In the genomic region with DNA sequence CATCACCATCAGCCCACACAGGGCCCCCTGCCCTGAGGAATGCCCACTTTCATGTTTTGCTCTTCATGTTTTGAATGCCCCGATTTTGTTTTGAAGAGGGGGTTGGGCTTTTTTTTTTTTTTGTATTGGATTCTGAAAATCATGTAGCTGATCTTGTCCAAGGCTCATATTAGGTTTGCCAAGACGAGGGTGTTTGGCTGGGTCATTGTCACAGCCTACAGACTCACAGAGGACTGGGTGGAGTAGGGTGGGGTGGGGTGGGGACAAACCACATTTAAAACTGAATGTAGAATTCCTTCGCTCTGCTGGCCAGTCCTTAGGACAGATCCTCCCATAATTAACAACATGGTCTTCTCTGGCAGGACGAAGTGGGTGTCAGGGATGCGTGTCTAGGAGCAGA, we compare ENCODE assay signal across 16 mouse cellular contexts. TPM values are rescaled to one million over a fixed set of nuclear protein-coding genes. Genes with fewer than 3 reads are reported as not detected.
A peak's percentile ranks its signal among the peaks of the same experiment; 100 is the strongest.
DNase-seq lines count a peak whose midpoint lies in the region; ATAC-seq and TF ChIP-seq lines count a peak whose summit lies in the region.
"Had no signal": no experiment of that assay in that cellular context is flagged by ENCODE, and none has a peak within 500 bp of the region (broad histone marks: within the 10 kb centered on the region; RNA-seq: fewer than 3 reads in every experiment).

No protein-coding gene starts in this region.

- H3K27ac ChIP-seq in gastrocnemius, adult 2 months: peak overlapping the region; percentile 31; the same call in 1 of the 2 replicates
- H3K27ac ChIP-seq in liver, embryonic 12.5 days: no peak overlapping the region
- H3K27ac ChIP-seq in embryonic facial prominence, embryonic 13.5 days: 0 out of 2 replicates have a peak overlapping the region, but pooled peaks have one; percentile 55
- H3K27ac ChIP-seq in liver, embryonic 15.5 days (replicated peaks): no peak overlapping the region
- H3K27ac ChIP-seq: heart, adult 2 months had no signal

- 36% methylated on average over 5 of the region's 5 CpGs for WGBS in liver, embryonic 12.5 days (ENCODE audit: insufficient replicate concordance)
- 41% methylated on average over 5 of the region's 5 CpGs for WGBS in embryonic facial prominence, embryonic 13.5 days
- 41% methylated on average over 5 of the region's 5 CpGs for WGBS in liver, embryonic 15.5 days (ENCODE audit: insufficient replicate concordance)

- intact Hi-C loops in gastrocnemius, adult 2 months (cut with DNase I): no loop called here

- no peaks in the 10 kb centered on the region for H3K36me3 ChIP-seq in liver, embryonic 12.5 days
- H3K36me3 ChIP-seq in embryonic facial prominence, embryonic 13.5 days: no peaks in the 10 kb centered on the region
- H3K36me3 ChIP-seq in liver, embryonic 15.5 days (replicated peaks): no peaks in the 10 kb centered on the region

- peaks cover 5% of the 10 kb centered on the region; the same call in 1 of the 2 replicates for H3K27me3 ChIP-seq in liver, embryonic 12.5 days (replicated peaks)
- no peaks in the 10 kb centered on the region for H3K27me3 ChIP-seq in embryonic facial prominence, embryonic 13.5 days
- no peaks in the 10 kb centered on the region; the same call in 1 of the 2 replicates for H3K27me3 ChIP-seq in liver, embryonic 15.5 days

- peaks cover 19% of the 10 kb centered on the region for H3K4me1 ChIP-seq in liver, embryonic 12.5 days
- peaks cover 30% of the 10 kb centered on the region for H3K4me1 ChIP-seq in embryonic facial prominence, embryonic 13.5 days
- H3K4me1 ChIP-seq in liver, embryonic 15.5 days (replicated peaks): peaks cover 16% of the 10 kb centered on the region

- H3K9me3 ChIP-seq in liver, embryonic 12.5 days (replicated peaks): no peaks in the 10 kb centered on the region
- no peaks in the 10 kb centered on the region for H3K9me3 ChIP-seq in embryonic facial prominence, embryonic 13.5 days
- no peaks in the 10 kb centered on the region for H3K9me3 ChIP-seq in liver, embryonic 15.5 days (replicated peaks)

- H3K9ac ChIP-seq in liver, embryonic 12.5 days: peak overlapping the region; percentile 22; the same call in 1 of the 2 replicates
- no peak overlapping the region for H3K9ac ChIP-seq in embryonic facial prominence, embryonic 13.5 days
- H3K9ac ChIP-seq in liver, embryonic 15.5 days: no peak overlapping the region

- peak; percentile 70 for ATAC-seq in liver, embryonic 12.5 days
- no peak for ATAC-seq in embryonic facial prominence, embryonic 13.5 days (ENCODE audit: insufficient number of reproducible peaks, insufficient read depth, low FRiP score, low TSS enrichment, low read depth)
- no peak for ATAC-seq in liver, embryonic 15.5 days (ENCODE audit: insufficient read depth)

- DNase-seq in gastrocnemius, adult 2 months: no peak
- no peak for DNase-seq in gastrocnemius, postnatal 10 days
- DNase-seq in liver: no peak
- no peak for DNase-seq in left cerebral cortex, adult 18-20 months (ENCODE audit: low spot score in 2 of 2)
- DNase-seq in frontal cortex, postnatal 25 days (ENCODE audit: low spot score in 2 of 2): no peak
- DNase-seq: adrenal gland, postnatal 10 days; cerebellum, postnatal 36 days; layer of hippocampus, adult 9-11 months; thymus, adult 2 months had no signal

- H3K4me3 ChIP-seq in gastrocnemius, adult 2 months: peak overlapping the region; percentile 21; the same call in 1 of the 2 replicates
- H3K4me3 ChIP-seq in liver, embryonic 12.5 days: no peak overlapping the region
- H3K4me3 ChIP-seq in embryonic facial prominence, embryonic 13.5 days: no peak overlapping the region
- no peak overlapping the region for H3K4me3 ChIP-seq in liver, embryonic 15.5 days (replicated peaks)
- H3K4me3 ChIP-seq: erythroblast, embryonic 14.5 days; heart, adult 2 months had no signal

- H3K4me2 ChIP-seq in liver, embryonic 12.5 days: peak overlapping the region; percentile 56
- H3K4me2 ChIP-seq in embryonic facial prominence, embryonic 13.5 days: peak overlapping the region; percentile 52
- H3K4me2 ChIP-seq in liver, embryonic 15.5 days: peak overlapping the region; percentile 27

- no peak for TF ChIP-seq CTCF in gastrocnemius, adult 2 months (IDR thresholded peaks at IDR 0.05)

RNA-seq across cellular contexts. Expression of a gene that starts 27.5 kb away (rescaled TPM):
- total RNA-seq in gastrocnemius, adult 2 months (2021): 1 to 10 TPM in 1 of 2 experiments, under 1 TPM in 1; 0.36 to 2.0 TPM
- 1 to 10 TPM; 1.2 to 1.3 TPM for total RNA-seq in gastrocnemius, postnatal 10 days (2021)
- 0.08 TPM in 1 of 2 replicates, not detected in the other for polyA plus RNA-seq in liver, embryonic 12.5 days (2016; fragmentation: Nextera tagmentation; extraction: Ambion mirVana)
- polyA plus RNA-seq in embryonic facial prominence, embryonic 13.5 days (2015; fragmentation: Nextera tagmentation; extraction: Ambion mirVana): 1.5 and 3.1 TPM in 2 replicates
- polyA plus RNA-seq in liver, embryonic 15.5 days (2015; fragmentation: Nextera tagmentation; extraction: Ambion mirVana): 0.17 and 0.23 TPM in 2 replicates
- 1 to 10 TPM; 5.4 to 5.7 TPM for total RNA-seq in left cerebral cortex, adult 18-20 months (2021)
- total RNA-seq: megakaryocyte, adult 5-6 weeks; neutrophil, adult 5-6 weeks had no signal
- polyA plus RNA-seq: erythroblast, embryonic 14.5 days had no signal

RNA-seq across cellular contexts. Expression of a gene that starts 45.5 kb away (rescaled TPM):
- under 1 TPM in 1 of 2 experiments, not detected in 1; 0.06 TPM for total RNA-seq in gastrocnemius, adult 2 months (2021)
- under 1 TPM; 0.28 to 0.47 TPM for total RNA-seq in gastrocnemius, postnatal 10 days (2021)
- polyA plus RNA-seq in liver, embryonic 12.5 days (2016; fragmentation: Nextera tagmentation; extraction: Ambion mirVana): 0.23 and 0.25 TPM in 2 replicates
- 0.19 and 0.58 TPM in 2 replicates for polyA plus RNA-seq in embryonic facial prominence, embryonic 13.5 days (2015; fragmentation: Nextera tagmentation; extraction: Ambion mirVana)
- polyA plus RNA-seq in liver, embryonic 15.5 days (2015; fragmentation: Nextera tagmentation; extraction: Ambion mirVana): 0.06 and 0.07 TPM in 2 replicates
- 10 to 100 TPM; 16.4 to 16.6 TPM for total RNA-seq in left cerebral cortex, adult 18-20 months (2021)
- total RNA-seq: heart, adult 2 months; neutrophil, adult 5-6 weeks had no signal
- polyA plus RNA-seq: erythroblast, embryonic 14.5 days had no signal

Comparison
In these comparisons a context has a peak if more than half of its experiments do, and no peak if none do; other contexts are left out.
1. H3K27ac ChIP-seq: peak in gastrocnemius, adult 2 months (single experiment) and embryonic facial prominence, embryonic 13.5 days (single experiment); none in liver, embryonic 12.5 days (single experiment) and liver, embryonic 15.5 days (single experiment).
2. RNA of a gene that starts 45.5 kb away (total RNA-seq): 16.4 to 16.6 TPM in left cerebral cortex, adult 18-20 months; 0.28 to 0.47 TPM in gastrocnemius, postnatal 10 days and 0.06 TPM in gastrocnemius, adult 2 months; every median in the first group is over 10 times any median in the second.
3. Peak in every context shown above with its lines, with median percentiles within 50 percentile points of each other: H3K4me2 ChIP-seq.